Mouse (Mus musculus): Measurements from ENCODE around the gene Rpl13a.

DNA sequence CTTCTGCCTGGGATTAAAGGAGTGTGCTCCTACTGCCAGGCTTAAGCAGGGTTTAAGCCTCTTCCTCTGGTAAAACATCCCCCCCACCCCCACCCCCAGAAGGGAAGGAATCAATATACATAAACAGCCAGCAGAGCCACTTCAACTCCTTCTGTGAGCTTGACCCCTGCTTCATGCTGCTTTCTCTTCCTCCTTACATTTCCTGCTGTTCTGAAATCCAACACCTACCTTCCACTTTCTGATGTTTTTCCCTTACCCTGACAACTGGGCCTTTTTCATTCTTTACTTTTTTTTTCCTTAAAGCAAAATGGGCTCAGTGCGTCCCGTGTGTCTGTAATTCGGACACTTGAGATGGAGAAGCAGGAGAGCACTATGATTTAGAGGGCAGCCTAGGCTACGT, 21.8 kb upstream of the Rpl13a start:
- no peak for TF ChIP-seq CTCF (IDR thresholded peaks at IDR 0.05; ENCODE audit: insufficient read depth, low read length)
- TF ChIP-seq POLR2A (IDR thresholded peaks at IDR 0.05; ENCODE audit: borderline replicate concordance, extremely low read depth, low read depth, low read length): no peak

All from lung, adult 2 months (tissue).